Mouse (Mus musculus) CH12.LX (cell line): ENCODE results near the gene Fryl.

Source experiments
- CTCF ChIP-seq, 2 experiments: IDR thresholded peaks in 1 of 2; conservative IDR thresholded peaks in 1 of 2; 2 replicates each; pipeline ENCODE4 v1.5.1; 2011 to 2012; ENCODE audit warnings: low read depth in 2 of 2, low read length in 2 of 2, improper control_type of control experiment in 1 of 2, inconsistent platforms in 1 of 2, mild to moderate bottlenecking in 1 of 2, moderate library complexity in 1 of 2
- EP300 ChIP-seq: IDR thresholded peaks from 2 replicates; pipeline ENCODE4 v1.6.1; 2011; ENCODE audit warnings: low read length, improper control_type of control experiment
- MYC ChIP-seq: IDR thresholded peaks from 2 replicates; pipeline ENCODE4 v1.6.1; 2011; ENCODE audit warnings: low read depth, mild to moderate bottlenecking, improper control_type of control experiment, low read length

DNA sequence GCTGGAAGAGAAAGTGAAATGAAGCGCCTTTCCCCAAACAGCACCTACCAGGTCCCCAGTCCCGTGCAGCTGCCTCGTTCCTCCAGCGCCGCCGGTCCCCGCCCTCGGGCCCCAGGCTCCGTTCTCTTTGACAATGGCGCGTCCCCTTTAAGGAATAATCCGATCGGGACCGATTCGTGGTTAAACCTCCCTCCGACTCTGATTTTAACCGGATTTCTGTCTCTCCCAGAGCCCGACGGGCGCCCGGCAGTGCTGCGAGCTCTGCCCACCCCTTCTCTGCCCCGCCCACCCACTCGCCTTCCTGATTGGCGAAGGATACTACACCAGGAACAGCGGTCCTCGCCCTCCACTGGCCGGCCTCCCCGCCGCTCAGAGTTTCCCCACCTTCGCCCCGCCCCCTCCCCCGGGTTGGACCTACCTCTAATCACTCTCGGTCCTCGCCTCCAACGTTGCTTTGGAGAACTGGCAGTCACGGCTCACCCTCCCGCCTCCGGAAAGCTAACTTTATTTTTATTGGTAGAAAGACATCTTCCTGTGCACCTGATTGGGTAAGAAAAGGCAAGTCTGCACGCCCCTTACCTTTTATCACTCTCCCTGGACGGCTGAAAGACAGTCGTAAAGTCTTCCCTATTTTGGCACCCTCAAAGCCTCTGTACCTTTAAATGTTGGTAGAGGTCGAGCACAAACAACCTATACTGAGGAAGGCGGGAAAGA, at the start of gene Fryl:
- TF ChIP-seq EP300 (no peak), CTCF (conservative IDR thresholded peaks at IDR 0.05 in 1 of 2, IDR thresholded peaks at IDR 0.05 in 1 of 2; ENCODE audit: low read depth in 2 of 2, low read length in 2 of 2) (no peak), MYC (no peak)
